Mouse (Mus musculus): ENCODE data around the gene Krt84.

Gene Krt84

GRCm38 (mm10) chr15:101497181-101497580 lies 35.4 kb downstream of the Krt84 start:
- peak; percentile 26 to 29 for DNase-seq (ENCODE audit: low spot score in 2 of 2)

DNA sequence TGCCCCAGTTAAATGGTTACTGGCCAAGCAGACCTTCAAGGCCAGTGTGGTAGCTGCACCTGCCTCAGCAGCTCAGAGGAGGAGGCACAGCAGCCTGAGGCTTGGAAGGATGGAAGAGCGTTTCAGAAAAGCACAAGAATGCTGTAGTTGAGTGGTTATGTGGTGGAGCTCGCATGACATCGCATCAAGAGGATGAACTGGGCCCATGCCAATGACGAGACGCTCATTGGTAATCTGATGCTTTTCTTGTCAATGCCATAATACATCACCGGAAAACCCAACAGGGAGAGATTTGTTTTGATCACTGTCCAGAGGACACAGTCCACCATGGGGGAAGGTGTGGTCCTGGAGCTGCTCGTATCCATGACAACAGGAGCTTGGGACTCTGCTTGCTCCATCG lies 37.4 kb downstream of the Krt84 start:
- DNase-seq (ENCODE audit: low spot score in 2 of 2): no peak

DNA sequence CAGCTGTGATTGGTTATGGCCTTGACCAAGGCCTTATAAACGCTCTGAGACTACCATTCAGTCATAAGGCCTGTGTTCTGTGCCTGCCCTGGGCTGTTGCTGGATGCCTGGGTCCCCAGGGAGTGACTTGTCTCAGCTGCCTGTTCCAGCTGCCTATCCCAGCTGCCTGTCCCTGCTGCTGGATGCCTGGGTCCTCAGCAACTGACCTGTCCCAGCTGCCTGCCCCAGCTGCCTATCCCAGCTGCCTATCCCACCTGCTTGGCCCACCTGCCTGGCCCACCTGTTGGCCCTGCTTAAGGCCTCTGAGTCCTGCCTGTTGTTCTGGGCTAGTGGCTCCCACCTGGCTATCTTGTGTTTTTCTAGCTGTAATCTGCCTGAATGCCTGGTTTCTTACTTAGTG lies 38.4 kb downstream of the Krt84 start:
- DNase-seq (ENCODE audit: low spot score in 2 of 2): no peak

- no peak for DNase-seq (ENCODE audit: low spot score in 2 of 2)
These were observed 38.9 kb downstream of the Krt84 start for GRCm38 (mm10) chr15:101493713-101494112.

DNA sequence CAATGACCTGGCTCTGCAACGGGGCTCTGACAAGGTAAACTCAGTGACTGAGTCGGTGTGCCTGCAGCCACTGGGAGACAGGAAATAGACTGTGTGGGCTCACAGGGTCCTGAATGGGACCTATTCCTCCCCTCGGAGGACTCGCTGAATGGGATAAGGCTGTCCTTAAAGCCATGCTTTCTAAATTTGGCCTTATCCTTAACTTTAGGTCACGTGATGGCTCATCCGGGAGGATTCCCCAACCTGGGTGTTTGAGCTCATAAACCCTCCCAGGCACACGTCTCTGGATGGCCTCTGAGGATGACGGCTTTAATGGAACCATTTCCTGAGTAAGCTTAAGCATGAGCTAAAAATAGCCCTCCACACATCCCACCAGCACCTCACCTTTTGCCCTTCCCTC lies 39.9 kb downstream of the Krt84 start:
- no peak for DNase-seq (ENCODE audit: low spot score in 2 of 2)

- DNase-seq (ENCODE audit: low spot score in 2 of 2): no peak
These were observed 41.2 kb downstream of the Krt84 start, which contains the start of gene Krt83 for GRCm38 (mm10) chr15:101491431-101491830. Gene Krt83 (minus strand): TSS chr15:101491512.

DNA sequence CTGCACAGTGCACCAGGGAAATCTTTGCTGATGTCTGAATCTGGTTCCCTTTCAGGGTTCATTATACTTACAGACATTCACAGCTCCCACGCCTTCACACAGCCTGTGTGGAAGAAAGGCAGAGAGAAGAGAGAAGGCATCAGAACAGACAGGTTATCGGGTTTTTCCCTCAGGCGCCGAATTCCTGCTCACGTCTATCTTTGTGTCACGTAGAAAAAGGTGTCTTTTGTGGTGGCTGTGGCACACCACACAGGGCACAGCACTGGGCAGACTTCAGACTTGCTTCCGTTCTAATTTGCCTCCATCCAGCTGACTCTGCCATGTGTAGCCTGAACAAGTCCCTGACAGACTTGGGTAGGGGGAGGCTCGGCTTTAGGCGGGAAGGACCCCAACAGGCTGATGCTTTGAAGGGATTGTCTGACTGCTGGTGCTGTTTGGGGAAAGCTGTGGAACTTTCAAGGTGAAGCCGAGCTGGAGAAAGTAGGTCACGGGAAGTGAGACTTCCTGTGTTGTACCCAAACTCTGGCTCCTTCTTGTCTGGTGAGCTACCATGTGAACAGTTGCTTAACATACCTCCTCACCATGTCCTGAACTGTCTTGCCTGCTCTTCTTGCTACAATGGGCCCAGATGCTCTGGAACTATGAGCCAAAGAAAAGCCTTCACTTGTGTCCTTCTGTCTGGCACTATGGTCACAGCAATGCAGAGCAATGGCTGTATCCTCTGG lies 46.5 kb downstream of the Krt84 start:
- DNase-seq (ENCODE audit: low spot score in 2 of 2): no peak

DNA sequence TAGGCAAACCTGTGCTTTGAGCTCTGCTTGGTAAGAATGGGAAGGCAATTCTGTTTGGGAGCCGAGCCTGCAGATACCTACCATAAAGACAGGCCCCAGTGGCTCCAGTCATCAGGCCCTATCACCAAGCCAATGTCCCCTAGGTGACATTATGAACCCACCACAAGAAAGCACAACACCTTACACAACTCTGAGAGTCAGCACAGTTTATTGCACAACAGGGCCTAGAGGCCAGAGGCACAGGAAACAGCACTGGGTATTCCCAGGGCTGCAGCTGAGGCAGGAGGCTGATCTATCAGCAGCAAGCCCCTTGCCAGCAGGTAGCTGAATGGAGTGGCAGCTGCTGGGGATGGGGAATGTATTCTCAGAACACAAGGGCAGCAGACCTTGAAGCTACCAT lies 47.7 kb downstream of the Krt84 start:
- no peak for DNase-seq (ENCODE audit: low spot score in 2 of 2)

DNA sequence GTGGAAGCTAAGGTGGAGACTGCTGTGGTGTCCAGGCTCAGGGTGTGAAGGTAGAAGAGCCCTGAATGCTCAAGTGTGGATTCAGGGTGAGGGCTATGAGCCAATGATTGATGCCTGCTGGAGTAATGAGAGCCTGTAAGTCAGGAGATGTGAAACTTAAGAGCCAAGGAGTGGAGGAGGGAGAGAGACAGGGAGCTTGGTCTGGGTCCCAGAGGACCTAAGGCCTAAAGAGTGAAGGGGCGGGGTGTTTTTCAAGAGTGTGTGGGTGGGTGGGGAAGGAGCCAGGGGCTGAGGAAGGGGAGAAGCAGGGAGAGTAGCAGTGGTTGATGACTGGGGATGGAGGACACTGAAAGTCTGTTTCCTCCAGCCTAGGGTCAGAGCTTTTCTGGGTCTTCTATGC lies 49.0 kb downstream of the Krt84 start:
- no peak for DNase-seq (ENCODE audit: low spot score in 2 of 2)

GRCm38 (mm10) chr15:101482056-101482455 lies 50.6 kb downstream of the Krt84 start:
- DNase-seq (ENCODE audit: low spot score in 2 of 2): no peak

- no peak for DNase-seq (ENCODE audit: low spot score in 2 of 2)
These were observed 53.0 kb downstream of the Krt84 start for GRCm38 (mm10) chr15:101479666-101480060.

GRCm38 (mm10) chr15:101479007-101479665 lies 53.5 kb downstream of the Krt84 start:
- DNase-seq (ENCODE audit: low spot score in 2 of 2): peak in 1 of 2 experiments; percentile 11

Data from heart, adult 9 months (tissue).